Mouse (Mus musculus): ENCODE measurements at regions not wholly inside any gene's neighbourhood (a gene's known extent, or its start where the extent isn't known, plus 50 kb on each side); places are given as distances from the start of the nearest gene placed in this dataset.

GRCm38 (mm10) chr4:89001470-89001869 is 121.5 kb upstream of the Ifne start:
- no peak for DNase-seq (ENCODE audit: low spot score)

GRCm38 (mm10) chr4:89000855-89001254 is 120.9 kb upstream of the Ifne start:
- no peak for DNase-seq (ENCODE audit: low spot score)

GRCm38 (mm10) chr4:89000200-89000599 is 120.2 kb upstream of the Ifne start:
- DNase-seq (ENCODE audit: low spot score), result no peak

- DNase-seq (ENCODE audit: low spot score), result no peak
Observed at GRCm38 (mm10) chr4:88998286-88998685, 118.3 kb upstream of the Ifne start.

GRCm38 (mm10) chr4:88995129-88995919 is 115.3 kb upstream of the Ifne start:
- DNase-seq (ENCODE audit: low spot score), result no peak

GRCm38 (mm10) chr4:88994486-88994885 is 114.5 kb upstream of the Ifne start:
- DNase-seq (ENCODE audit: low spot score), result no peak

GRCm38 (mm10) chr4:88992498-88992897 is 112.5 kb upstream of the Ifne start:
- no peak for DNase-seq (ENCODE audit: low spot score)

- no peak for DNase-seq (ENCODE audit: low spot score)
Observed at GRCm38 (mm10) chr4:88988363-88988762, 108.4 kb upstream of the Ifne start.

GRCm38 (mm10) chr4:88987103-88987502 is 107.1 kb upstream of the Ifne start:
- DNase-seq (ENCODE audit: low spot score), result no peak

GRCm38 (mm10) chr4:88982457-88982856 is 102.5 kb upstream of the Ifne start:
- DNase-seq (ENCODE audit: low spot score), result no peak

GRCm38 (mm10) chr4:88977099-88977888 is 97.3 kb upstream of the Ifne start:
- no peak for DNase-seq (ENCODE audit: low spot score)

- peak; percentile 26 for DNase-seq (ENCODE audit: low spot score)
Observed at GRCm38 (mm10) chr4:88974535-88974934, 94.5 kb upstream of the Ifne start.

- no peak for DNase-seq (ENCODE audit: low spot score)
Observed at GRCm38 (mm10) chr4:88969134-88969841, 89.3 kb upstream of the Ifne start.

GRCm38 (mm10) chr4:88959621-88960020 is 79.6 kb upstream of the Ifne start:
- DNase-seq (ENCODE audit: low spot score), result no peak

- no peak for DNase-seq (ENCODE audit: low spot score)
Observed at GRCm38 (mm10) chr4:88956605-88957004, 76.6 kb upstream of the Ifne start.

- DNase-seq (ENCODE audit: low spot score), result no peak
Observed at GRCm38 (mm10) chr4:88956151-88956550, 76.2 kb upstream of the Ifne start.

GRCm38 (mm10) chr4:88955571-88955970 is 75.6 kb upstream of the Ifne start:
- no peak for DNase-seq (ENCODE audit: low spot score)

- DNase-seq (ENCODE audit: low spot score), result no peak
Observed at GRCm38 (mm10) chr4:88954045-88954444, 74.0 kb upstream of the Ifne start.

GRCm38 (mm10) chr4:88951034-88951336 is 71.0 kb upstream of the Ifne start:
- no peak for DNase-seq (ENCODE audit: low spot score)

GRCm38 (mm10) chr4:88950181-88951033 is 70.4 kb upstream of the Ifne start:
- peak; percentile 36 for DNase-seq (ENCODE audit: low spot score)

- no peak for DNase-seq (ENCODE audit: low spot score)
Observed at GRCm38 (mm10) chr4:88948027-88948859, 68.2 kb upstream of the Ifne start.

All from heart, adult 8-10 months (tissue).